Mouse (Mus musculus) adrenal gland, postnatal 14 days (tissue): ENCODE data around the gene Inip. TPM values are rescaled to one million over a fixed set of nuclear protein-coding genes. Genes with fewer than 3 reads are reported as not detected.

Source experiments
- DNase-seq: peaks from one replicate; pipeline ENCODE4 v3.0.0; 2021; ENCODE audit warnings: mixed read lengths
- long read RNA-seq, 2 experiments: library from polyadenylated mRNA; stranded (forward); transcript quantifications; one replicate each; pipeline ENCODE4 v2.0.0; 2021
- total RNA-seq: library from RNA; stranded (reverse); gene quantifications from 2 replicates; pipeline ENCODE4 v1.2.3, GENCODE M21; 2021

The Inip gene
- total RNA-seq: 14.2 and 19.3 TPM in 2 replicates
- long read RNA-seq, experiment 1, transcript Inip-201 (5 exons, 3,237 nt): minor isoform, 5 of 26 reads
- long read RNA-seq, experiment 1, transcript Inip-202 (4 exons, 1,438 nt): major isoform, 18 of 26 reads
- long read RNA-seq, experiment 1, partial matches to known transcripts: 0 of 26 reads
- long read RNA-seq, experiment 1, other reads (novel, unspliced or antisense): 3 of 26 reads
- long read RNA-seq, experiment 2, transcript Inip-201 (5 exons, 3,237 nt): major isoform, 7 of 16 reads
- long read RNA-seq, experiment 2, transcript Inip-202 (4 exons, 1,438 nt): major isoform, 7 of 16 reads
- long read RNA-seq, experiment 2, partial matches to known transcripts: 1 of 16 reads
- long read RNA-seq, experiment 2, other reads (novel, unspliced or antisense): 0 of 16 reads

DNA sequence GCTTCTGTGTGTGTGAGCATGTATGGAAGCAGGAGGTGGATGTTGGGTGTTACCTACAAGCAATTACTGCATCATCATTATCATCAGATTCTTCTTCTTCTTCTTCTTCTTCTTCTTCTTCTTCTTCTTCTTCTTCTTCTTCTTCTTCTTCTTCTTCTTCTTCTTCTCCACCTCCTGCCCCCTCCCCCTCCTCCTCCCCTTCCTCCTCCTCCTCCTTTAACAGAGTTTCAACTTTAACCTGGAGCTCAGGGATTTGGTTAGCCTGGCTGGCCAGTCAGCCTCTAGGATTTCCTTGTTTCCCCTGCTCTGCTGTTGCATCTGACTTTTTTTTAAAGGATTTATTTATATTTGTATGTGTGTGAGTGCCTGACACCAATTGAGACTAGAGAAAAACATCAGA is at the start of gene Inip:
Inip (minus strand) TSS at position 101 of the 400 bp plus-strand sequence.
- DNase-seq: no peak

DNA sequence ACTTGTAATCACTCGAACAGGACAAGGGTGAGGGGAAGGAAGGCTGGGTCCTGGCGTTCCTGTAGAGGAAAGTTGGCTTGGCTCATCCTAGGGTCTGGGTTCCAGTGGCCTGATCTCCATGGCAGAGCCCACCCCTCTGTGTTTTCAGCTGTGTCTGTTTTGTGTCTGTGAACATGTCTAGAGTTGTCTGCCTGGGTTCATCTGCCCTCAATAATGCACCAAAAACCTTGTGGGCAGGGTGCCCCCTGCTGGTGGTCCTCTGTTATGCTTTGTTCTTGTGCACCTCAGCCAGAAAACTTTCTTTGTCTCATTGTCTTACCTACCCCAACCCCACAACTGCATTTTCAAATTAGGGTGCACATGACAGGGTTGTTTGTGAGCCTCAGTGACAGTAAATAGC is 48.8 kb upstream of the Inip start:
- DNase-seq: peak; percentile 87

- DNase-seq: no peak
Measured at GRCm38 (mm10) chr4:59847447-59847846, 46.1 kb upstream of the Inip start.

- DNase-seq: no peak
Measured at GRCm38 (mm10) chr4:59845245-59845637, 43.9 kb upstream of the Inip start.

DNA sequence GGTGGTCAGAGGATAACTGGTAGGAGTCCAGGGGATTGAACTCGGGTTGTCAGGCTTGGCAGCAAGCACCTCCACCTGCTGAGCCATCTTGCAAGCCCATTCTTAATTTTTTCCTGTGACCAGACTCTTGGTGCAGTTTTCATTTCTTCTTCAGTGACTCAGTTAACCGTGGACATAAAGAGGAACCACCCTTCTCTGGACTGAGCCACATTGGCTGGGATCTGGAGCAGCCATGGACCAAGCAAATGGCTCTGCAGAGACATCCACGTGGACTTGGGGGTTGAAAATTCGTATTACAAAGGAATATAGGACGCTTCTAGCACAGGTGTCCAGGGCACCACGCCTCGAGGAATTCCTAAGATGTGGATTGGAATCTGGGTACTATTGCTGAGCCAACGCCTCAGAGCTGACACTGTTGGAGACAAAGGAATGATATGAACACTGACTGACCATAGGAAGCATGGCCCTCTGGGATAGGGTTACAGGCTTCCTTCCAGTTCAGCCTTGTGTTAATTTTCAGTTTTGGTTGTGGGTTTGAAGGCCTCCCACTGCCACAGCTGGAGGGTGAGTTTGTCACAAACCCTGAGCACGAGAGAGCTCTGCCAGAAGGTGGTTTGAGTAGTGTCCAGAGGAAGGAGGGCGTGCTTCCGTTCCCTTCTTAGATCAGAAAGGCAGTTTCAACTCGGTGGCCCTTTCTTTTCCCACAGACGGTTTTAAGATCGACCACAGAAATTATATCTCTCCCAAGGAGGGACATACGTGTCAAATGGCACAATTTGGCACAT is 43.3 kb upstream of the Inip start:
- DNase-seq: no peak

GRCm38 (mm10) chr4:59837659-59838058 is 36.3 kb upstream of the Inip start:
- DNase-seq: no peak

DNA sequence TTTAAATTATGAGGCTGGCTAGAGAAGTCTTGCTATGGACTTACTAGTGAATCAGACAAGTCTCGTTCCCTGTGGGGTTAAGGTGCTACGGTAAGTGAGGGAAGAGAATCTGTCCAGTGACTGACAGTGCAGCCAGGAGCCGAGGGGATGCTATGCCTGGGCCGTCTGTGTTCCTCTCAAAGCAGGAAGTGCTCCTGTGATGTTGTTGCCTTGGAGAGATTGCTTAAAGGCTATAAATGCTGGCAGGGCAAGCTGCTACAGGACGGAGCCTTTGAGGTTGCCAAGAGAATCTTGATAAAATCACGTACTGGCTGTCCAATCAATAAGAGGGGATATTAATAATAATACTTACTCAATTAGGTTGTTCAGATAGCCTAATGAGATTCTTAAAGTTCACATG is 31.4 kb upstream of the Inip start:
- DNase-seq: no peak

DNA sequence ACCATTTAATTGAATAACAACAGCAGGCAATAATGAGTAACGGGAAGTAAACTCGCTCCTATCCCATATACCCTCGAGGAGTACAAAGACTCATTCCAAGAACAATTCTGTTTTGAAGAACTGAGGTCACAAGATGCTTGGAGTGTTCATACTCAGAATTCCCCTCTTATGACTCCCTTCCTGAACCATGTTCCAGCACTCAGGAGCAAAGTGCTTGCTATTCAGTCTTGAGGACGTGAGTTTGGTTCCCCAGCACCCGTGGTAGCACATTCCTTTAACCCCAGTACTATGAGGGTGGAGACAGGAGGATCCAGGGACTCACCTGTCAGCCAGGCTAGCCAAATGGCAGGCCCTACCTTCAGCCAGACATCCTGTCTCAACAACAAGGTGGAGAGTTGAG is 29.6 kb upstream of the Inip start:
- no peak for DNase-seq

GRCm38 (mm10) chr4:59829072-59829471 is 27.7 kb upstream of the Inip start:
- no peak for DNase-seq

GRCm38 (mm10) chr4:59826381-59826780 is 25.0 kb upstream of the Inip start:
- no peak for DNase-seq

GRCm38 (mm10) chr4:59825634-59826033 is 24.2 kb upstream of the Inip start:
- no peak for DNase-seq

GRCm38 (mm10) chr4:59824860-59825259 is 23.5 kb upstream of the Inip start:
- DNase-seq: no peak

GRCm38 (mm10) chr4:59823470-59823869 is 22.1 kb upstream of the Inip start:
- DNase-seq: no peak

- DNase-seq: no peak
Measured at GRCm38 (mm10) chr4:59822119-59822518, 20.7 kb upstream of the Inip start.

GRCm38 (mm10) chr4:59821516-59821915 is 20.1 kb upstream of the Inip start:
- no peak for DNase-seq

GRCm38 (mm10) chr4:59819477-59820022 is 18.2 kb upstream of the Inip start:
- no peak for DNase-seq

GRCm38 (mm10) chr4:59819054-59819472 is 17.7 kb upstream of the Inip start:
- no peak for DNase-seq

- DNase-seq: no peak
Measured at GRCm38 (mm10) chr4:59818498-59818897, 17.1 kb upstream of the Inip start.

GRCm38 (mm10) chr4:59817790-59818189 is 16.4 kb upstream of the Inip start:
- DNase-seq: no peak

DNA sequence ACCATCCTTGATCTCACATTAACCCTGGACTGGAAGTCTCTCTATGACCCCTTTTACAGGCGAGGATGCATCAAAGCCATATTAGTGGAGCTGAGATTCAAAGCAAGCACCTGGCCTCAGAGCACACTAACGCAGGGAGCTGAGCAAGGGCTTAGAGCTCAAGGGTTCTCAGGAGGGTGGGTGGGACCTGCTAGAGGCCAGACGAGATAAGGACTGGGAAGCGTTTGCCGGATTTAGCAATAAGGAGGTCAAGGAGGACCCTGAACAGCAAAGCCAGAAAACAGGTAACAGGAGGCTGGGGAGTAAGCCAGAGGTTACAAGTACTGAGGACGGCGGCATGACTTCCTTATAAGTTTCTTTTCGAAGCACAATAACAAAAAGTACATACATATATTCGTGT is 15.1 kb upstream of the Inip start:
- no peak for DNase-seq

- no peak for DNase-seq
Measured at GRCm38 (mm10) chr4:59816016-59816415, 14.6 kb upstream of the Inip start.

DNA sequence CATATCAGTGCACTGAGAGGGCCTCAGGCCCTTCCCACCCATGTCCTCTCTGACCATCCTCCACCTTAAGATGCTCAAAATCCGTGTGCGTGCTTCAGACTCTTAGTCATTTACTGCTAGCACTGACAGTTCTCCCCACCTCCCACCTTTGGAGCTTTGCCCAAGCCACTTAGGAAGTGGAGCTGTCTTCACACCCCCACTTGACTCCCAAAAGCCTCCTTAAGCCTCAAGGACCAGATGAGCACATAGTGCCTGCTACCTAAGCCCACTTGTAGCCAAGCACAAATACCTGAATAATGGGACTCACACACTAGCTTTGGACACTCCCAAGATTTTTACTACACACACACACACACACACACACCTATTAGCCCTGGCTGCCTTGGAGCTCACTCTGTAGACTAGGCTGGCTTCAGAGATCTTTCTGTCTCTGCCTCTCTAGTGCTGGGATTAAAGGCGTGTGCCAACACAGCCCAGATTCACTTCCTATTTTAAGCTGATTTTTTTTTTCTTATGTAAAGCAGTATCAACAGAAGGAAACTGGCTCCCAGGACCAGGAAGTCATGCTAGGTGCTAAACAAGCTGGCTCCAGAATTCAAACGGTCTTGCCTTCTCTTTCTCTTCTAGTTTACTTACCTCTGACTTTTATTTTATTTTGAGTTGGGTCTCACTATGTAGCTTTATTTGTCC is 13.9 kb upstream of the Inip start:
- no peak for DNase-seq

GRCm38 (mm10) chr4:59814094-59814493 is 12.7 kb upstream of the Inip start:
- no peak for DNase-seq
